Mouse (Mus musculus) midbrain, embryonic 15.5 days (tissue): ENCODE data around the gene Npy4r. TPM values are rescaled to one million over a fixed set of nuclear protein-coding genes. Genes with fewer than 3 reads are reported as not detected.

Experiments used
- ATAC-seq: fragments of 200-750 bp; cut with Nextera tagmentation; replicated peaks from 2 replicates; pipeline ENCODE4 v1.8.0; 2017; ENCODE audit warnings: moderate TSS enrichment
- H3K27ac ChIP-seq: fragments of 300-500 bp; sonication (generic); 2 replicates; pipeline ENCODE4 v1.5.1; 2015; ENCODE audit warnings: mild to moderate bottlenecking, inconsistent platforms
- H3K27me3 ChIP-seq: fragments of 300-500 bp; sonication (generic); replicated peaks from 2 replicates; pipeline ENCODE4 v1.6.1; 2015; ENCODE audit warnings: inconsistent platforms
- H3K36me3 ChIP-seq: fragments of 300-500 bp; sonication (generic); replicated peaks from 2 replicates; pipeline ENCODE4 v1.6.1; 2015; ENCODE audit warnings: inconsistent platforms
- H3K4me1 ChIP-seq: fragments of 300-500 bp; sonication (generic); 2 replicates; pipeline ENCODE4 v1.6.1; 2015; ENCODE audit warnings: inconsistent platforms
- H3K4me2 ChIP-seq: fragments of 300-500 bp; sonication (generic); 2 replicates; pipeline ENCODE4 v1.6.1; 2015; ENCODE audit warnings: inconsistent platforms, mild to moderate bottlenecking, moderate library complexity
- H3K4me3 ChIP-seq: fragments of 300-500 bp; sonication (generic); 2 replicates; pipeline ENCODE4 v1.5.1; 2015; ENCODE audit warnings: mild to moderate bottlenecking, inconsistent platforms
- H3K9ac ChIP-seq: fragments of 300-500 bp; sonication (generic); 2 replicates; pipeline ENCODE4 v1.6.1; 2015; ENCODE audit warnings: mild to moderate bottlenecking, inconsistent platforms
- H3K9me3 ChIP-seq: fragments of 300-500 bp; sonication (generic); 2 replicates; pipeline ENCODE4 v1.6.1; 2016; ENCODE audit warnings: inconsistent platforms
- WGBS: fragments of 180-500 bp; shearing (Covaris S2); methylation state at CpG from one replicate; pipeline ENCODE4 v1.1.7; 2015; ENCODE audit warnings: mixed read lengths; 5-methylcytosine and 5-hydroxymethylcytosine counted together
- polyA plus RNA-seq: library from polyadenylated mRNA; unstranded; fragments of >200 nt; fragmentation: Nextera tagmentation; extraction: Ambion mirVana; gene quantifications from 2 replicates; pipeline ENCODE4 v1.2.1, GENCODE M21; 2015

Npy4r gene
- polyA plus RNA-seq, 1 experiment from 2014 or later, result 0.17 TPM

GRCm38 (mm10) chr14:34107594-34107993, 44.7 kb downstream of the Npy4r start:
- Histone ChIP-seq H3K4me1 (no peaks in the 10 kb centered on the region), H3K4me2 (no peak overlapping the region), H3K9me3 (no peaks in the 10 kb centered on the region), H3K27me3 (no peaks in the 10 kb centered on the region), H3K4me3 (no peak overlapping the region), H3K9ac (no peak overlapping the region), H3K36me3 (no peaks in the 10 kb centered on the region), H3K27ac (no peak overlapping the region)
- ATAC-seq, result no peak
- 82% methylated on average over 4 of the region's 4 CpGs for WGBS

GRCm38 (mm10) chr14:34106389-34107062, 45.8 kb downstream of the Npy4r start:
- Histone ChIP-seq H3K27ac (no peak overlapping the region), H3K4me2 (no peak overlapping the region), H3K4me3 (no peak overlapping the region), H3K9me3 (no peaks in the 10 kb centered on the region), H3K9ac (no peak overlapping the region), H3K27me3 (no peaks in the 10 kb centered on the region), H3K4me1 (no peaks in the 10 kb centered on the region), H3K36me3 (no peaks in the 10 kb centered on the region)
- ATAC-seq, result no peak
- WGBS, result 59% methylated on average over 12 of the region's 12 CpGs

- no peak overlapping the region for H3K27ac ChIP-seq
- peak; percentile 33; the same call in 1 of the 2 replicates for ATAC-seq
- H3K27me3 ChIP-seq, result no peaks in the 10 kb centered on the region
- no peaks in the 10 kb centered on the region for H3K36me3 ChIP-seq
- no peaks in the 10 kb centered on the region for H3K9me3 ChIP-seq
- H3K4me1 ChIP-seq, result no peaks in the 10 kb centered on the region
- no peak overlapping the region for H3K4me3 ChIP-seq
- H3K9ac ChIP-seq, result no peak overlapping the region
- WGBS, result 25% methylated on average over 8 of the region's 8 CpGs
- H3K4me2 ChIP-seq, result no peak overlapping the region
Measured at GRCm38 (mm10) chr14:34104892-34105291, 47.4 kb downstream of the Npy4r start.

GRCm38 (mm10) chr14:34103855-34104254, 48.4 kb downstream of the Npy4r start:
- H3K4me3 ChIP-seq, result no peak overlapping the region
- no peak for ATAC-seq
- no peaks in the 10 kb centered on the region for H3K4me1 ChIP-seq
- H3K27ac ChIP-seq, result no peak overlapping the region
- no peaks in the 10 kb centered on the region for H3K36me3 ChIP-seq
- no peaks in the 10 kb centered on the region for H3K9me3 ChIP-seq
- WGBS, result 90% methylated on average over 3 of the region's 3 CpGs
- H3K9ac ChIP-seq, result no peak overlapping the region
- H3K27me3 ChIP-seq, result no peaks in the 10 kb centered on the region
- no peak overlapping the region for H3K4me2 ChIP-seq

GRCm38 (mm10) chr14:34102601-34103000, 49.7 kb downstream of the Npy4r start, which contains the start of gene A630023A22Rik:
Gene A630023A22Rik (minus strand): TSS chr14:34102754.
- WGBS, result 87% methylated on average over 5 of the region's 5 CpGs
- Histone ChIP-seq H3K27me3 (no peaks in the 10 kb centered on the region), H3K4me3 (no peak within 1 kb of the TSS), H3K4me2 (no peak within 1 kb of the TSS), H3K36me3 (no peaks in the 10 kb centered on the region), H3K9me3 (no peaks in the 10 kb centered on the region), H3K4me1 (no peaks in the 10 kb centered on the region), H3K27ac (no peak within 1 kb of the TSS), H3K9ac (no peak within 1 kb of the TSS)
- no peak for ATAC-seq

GRCm38 (mm10) chr14:34096161-34096560, 56.1 kb downstream of the Npy4r start:
- Histone ChIP-seq H3K27me3 (no peaks in the 10 kb centered on the region), H3K4me3 (no peak overlapping the region), H3K9ac (no peak overlapping the region), H3K36me3 (no peaks in the 10 kb centered on the region), H3K9me3 (no peaks in the 10 kb centered on the region), H3K4me1 (no peaks in the 10 kb centered on the region), H3K27ac (no peak overlapping the region), H3K4me2 (no peak overlapping the region)
- no peak for ATAC-seq
- 69% methylated on average over 5 of the region's 5 CpGs for WGBS

Other genes with a start within 250 kb of the Npy4r start
- gene Gdf10, start 228.9 kb downstream of the Npy4r start, polyA plus RNA-seq, result 4.3 and 5.2 TPM in 2 replicates
- not detected in 2 replicates for gene Gdf2, start 211.4 kb downstream of the Npy4r start, polyA plus RNA-seq
- 0.10 and 0.17 TPM in 2 replicates for gene Rbp3, start 198.5 kb downstream of the Npy4r start, polyA plus RNA-seq
- 1.3 and 1.5 TPM in 2 replicates for gene Zfp488, start 173.7 kb downstream of the Npy4r start, polyA plus RNA-seq
- gene Gm30083, start 137.3 kb downstream of the Npy4r start, polyA plus RNA-seq, result not detected in 2 replicates
- gene Gm5460, start 135.7 kb downstream of the Npy4r start, polyA plus RNA-seq, result not detected in 2 replicates
- not detected in 2 replicates for gene Antxrl, start 99.8 kb downstream of the Npy4r start, polyA plus RNA-seq
- gene Anxa8, start 66.5 kb downstream of the Npy4r start, polyA plus RNA-seq, result 0.13 TPM in 1 of 2 replicates, not detected in the other
- gene A630023A22Rik, start 49.7 kb downstream of the Npy4r start, polyA plus RNA-seq, result not detected in 2 replicates
- 9.2 and 9.7 TPM in 2 replicates for gene Gprin2, start 49.2 kb upstream of the Npy4r start, polyA plus RNA-seq
- gene Syt15, start 67.1 kb upstream of the Npy4r start, polyA plus RNA-seq, result 0.51 and 0.65 TPM in 2 replicates
- gene Shld2, start 158.0 kb upstream of the Npy4r start, polyA plus RNA-seq, result 5.2 and 7.0 TPM in 2 replicates
- 92.5 and 99.2 TPM in 2 replicates for gene Glud1, start 158.2 kb upstream of the Npy4r start, polyA plus RNA-seq
- not detected in 2 replicates for gene Fam25c, start 202.9 kb upstream of the Npy4r start, polyA plus RNA-seq
- gene Sncg, start 222.3 kb upstream of the Npy4r start, polyA plus RNA-seq, result 36.7 and 45.2 TPM in 2 replicates
- 4.7 and 5.0 TPM in 2 replicates for gene Mmrn2, start 223.0 kb upstream of the Npy4r start, polyA plus RNA-seq